Mouse (Mus musculus) retina, postnatal 7 days (tissue): ENCODE measurements around the gene Gm21820.
"Not testable (repeated sequence)": the region's sequence is repeated elsewhere in the genome, so short reads cannot be mapped to it uniquely, and the experiment has no call there.

ENCODE experiments used
- DNase-seq: peaks from one replicate; pipeline ENCODE4 v3.0.0-alpha.2; 2012; ENCODE audit warnings: low read depth, low spot score

Gm21820 gene

DNA sequence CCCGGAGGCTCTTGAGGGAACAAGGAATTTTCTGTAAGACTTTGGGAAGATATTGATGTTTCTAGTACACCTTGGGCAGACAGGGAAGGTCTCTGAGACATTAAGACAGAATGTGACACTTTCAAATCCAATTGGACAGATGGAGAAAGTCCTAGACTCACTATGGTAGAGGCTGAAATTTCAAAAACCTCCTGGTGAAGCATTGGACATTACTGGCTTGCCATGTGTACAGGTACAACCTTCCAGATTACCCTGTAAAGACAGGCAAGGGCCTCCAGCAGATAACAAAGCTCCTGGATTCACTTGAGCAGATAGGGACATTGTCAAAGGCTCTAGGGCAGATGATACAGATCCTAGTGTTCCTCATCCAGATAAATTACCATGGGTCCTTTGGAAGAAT lies at the start of gene Gm21820:
Gm21820 (minus strand) TSS at position 101 of the 400 bp plus-strand sequence.
- not testable (repeated sequence) for DNase-seq
